ENCODE assay signal across 21 mouse cellular contexts in genomic region chr5:144234222-144234621, GRCm38 (mm10). TPM values are rescaled to one million over a fixed set of nuclear protein-coding genes. Genes with fewer than 3 reads are reported as not detected.
DNase-seq lines count a peak whose midpoint lies in the region; ATAC-seq and TF ChIP-seq lines count a peak whose summit lies in the region.
"Had no signal": no experiment of that assay in that cellular context is flagged by ENCODE, and none has a peak within 500 bp of the region (broad histone marks: within the 10 kb centered on the region; RNA-seq: fewer than 3 reads in every experiment).

No protein-coding gene starts in this region.

- H3K9me3 ChIP-seq in liver, postnatal 0 days (ENCODE audit: low read length): no peaks in the 10 kb centered on the region
- H3K9me3 ChIP-seq: embryonic facial prominence, embryonic 12.5 days; forebrain, embryonic 15.5 days; heart, embryonic 15.5 days had no signal

- H3K4me1 ChIP-seq in liver, adult 2 months (ENCODE audit: control insufficient read depth, insufficient read depth, low read length): peaks cover 11% of the 10 kb centered on the region
- H3K4me1 ChIP-seq in liver, postnatal 0 days (ENCODE audit: insufficient read depth): no peaks in the 10 kb centered on the region
- H3K4me1 ChIP-seq in olfactory bulb, adult 2 months (ENCODE audit: control insufficient read depth, insufficient read depth, low read length): peaks cover 5% of the 10 kb centered on the region; the same call in 1 of the 2 replicates
- H3K4me1 ChIP-seq: embryonic facial prominence, embryonic 12.5 days; forebrain, embryonic 15.5 days; heart, embryonic 15.5 days had no signal

- no peak for TF ChIP-seq POLR2A in liver, adult 2 months (IDR thresholded peaks at IDR 0.05; ENCODE audit: extremely low read depth, insufficient read depth, low read length)
- TF ChIP-seq POLR2A in olfactory bulb, adult 2 months (IDR thresholded peaks at IDR 0.05; ENCODE audit: insufficient read depth, low read depth, low read length): no peak

- TF ChIP-seq EP300 in liver, postnatal 0 days (IDR thresholded peaks at IDR 0.05; ENCODE audit: low read depth): no peak

- WGBS in liver, adult 2 months: 67% methylated on average over 6 of the region's 6 CpGs
- WGBS in liver, postnatal 0 days (ENCODE audit: insufficient replicate concordance): 58% methylated on average over 6 of the region's 6 CpGs
- WGBS in olfactory bulb, adult 2 months: 55% methylated on average over 6 of the region's 6 CpGs

- no peaks in the 10 kb centered on the region for H3K27me3 ChIP-seq in liver, adult 2 months (ENCODE audit: control insufficient read depth, insufficient read depth, low read length)
- no peaks in the 10 kb centered on the region for H3K27me3 ChIP-seq in liver, postnatal 0 days (ENCODE audit: insufficient read depth, low read length)
- H3K27me3 ChIP-seq: CH12.LX; embryonic facial prominence, embryonic 12.5 days; forebrain, embryonic 15.5 days; heart, embryonic 15.5 days had no signal

- H3K4me2 ChIP-seq in liver, postnatal 0 days (ENCODE audit: low read depth, low read length): no peak overlapping the region
- H3K4me2 ChIP-seq: embryonic facial prominence, embryonic 12.5 days; forebrain, embryonic 15.5 days; heart, embryonic 11.5 days; heart, embryonic 15.5 days; hindbrain, embryonic 14.5 days had no signal

- H3K9ac ChIP-seq in liver, adult 2 months (ENCODE audit: low read depth, low read length): no peak overlapping the region
- H3K9ac ChIP-seq in liver, postnatal 0 days (replicated peaks): no peak overlapping the region
- H3K9ac ChIP-seq: embryonic facial prominence, embryonic 12.5 days; forebrain, embryonic 15.5 days; heart, embryonic 15.5 days; hindbrain, embryonic 14.5 days had no signal

- DNase-seq in liver, adult 2 months (ENCODE audit: extremely low read depth, low read depth, low spot score): no peak
- no peak for DNase-seq in liver, postnatal 0 days
- peak; percentile 37 for DNase-seq in A20 (ENCODE audit: low read depth, low spot score)
- peak; percentile 42 for DNase-seq in ZHBTc4 (ENCODE audit: low read depth, low spot score)
- DNase-seq in cerebellum, adult 11 months: no peak
- DNase-seq in adrenal gland, adult 8-10 months: no peak
- DNase-seq: adrenal gland, postnatal 25 days; cerebellum, adult 8-10 months; cerebellum, postnatal 14 days; embryo, embryonic 11 days; gastrocnemius, postnatal 10 days; heart, adult 2 months; heart, postnatal 14 days had no signal

- H3K4me3 ChIP-seq in liver, adult 2 months (ENCODE audit: insufficient read depth, low read depth, low read length): no peak overlapping the region
- no peak overlapping the region for H3K4me3 ChIP-seq in liver, postnatal 0 days (ENCODE audit: low read depth, low read length)
- H3K4me3 ChIP-seq in olfactory bulb, adult 2 months (ENCODE audit: insufficient read depth, low read depth, low read length): no peak overlapping the region
- H3K4me3 ChIP-seq: embryonic facial prominence, embryonic 12.5 days; forebrain, embryonic 15.5 days; heart, adult 2 months; heart, embryonic 15.5 days had no signal

- peak overlapping the region; percentile 63 for H3K27ac ChIP-seq in liver, adult 2 months (replicated peaks; ENCODE audit: insufficient read depth, low read depth, low read length)
- no peak overlapping the region for H3K27ac ChIP-seq in liver, postnatal 0 days (ENCODE audit: low read depth)
- H3K27ac ChIP-seq in olfactory bulb, adult 2 months (ENCODE audit: insufficient read depth, low read depth, low read length): peak overlapping the region; percentile 4; the same call in 1 of the 2 replicates
- H3K27ac ChIP-seq: embryonic facial prominence, embryonic 12.5 days; forebrain, embryonic 15.5 days; heart, adult 2 months; heart, embryonic 15.5 days; hindbrain, embryonic 14.5 days had no signal

- no peaks in the 10 kb centered on the region for H3K79me2 ChIP-seq in liver, adult 2 months (ENCODE audit: control insufficient read depth, insufficient read depth, low read length)

- ATAC-seq in liver, postnatal 0 days: no peak
- ATAC-seq: forebrain, embryonic 15.5 days had no signal

- no peak for TF ChIP-seq CTCF in liver, adult 2 months (IDR thresholded peaks at IDR 0.05; ENCODE audit: low read depth, low read length)
- TF ChIP-seq CTCF in liver, postnatal 0 days (IDR thresholded peaks at IDR 0.05; ENCODE audit: low read depth): no peak
- no peak for TF ChIP-seq CTCF in olfactory bulb, adult 2 months (IDR thresholded peaks at IDR 0.05; ENCODE audit: insufficient read depth, low read depth, low read length)

- no peaks in the 10 kb centered on the region for H3K36me3 ChIP-seq in liver, adult 2 months (ENCODE audit: control insufficient read depth, insufficient read depth, low read length)
- no peaks in the 10 kb centered on the region for H3K36me3 ChIP-seq in liver, postnatal 0 days (replicated peaks; ENCODE audit: insufficient read depth, low read length)
- H3K36me3 ChIP-seq: embryonic facial prominence, embryonic 12.5 days; forebrain, embryonic 15.5 days; heart, embryonic 15.5 days had no signal

RNA-seq across cellular contexts. Expression of gene Bri3, which starts 10.0 kb away (rescaled TPM):
- 24.9 and 29.5 TPM in 2 replicates for total RNA-seq in liver, adult 2 months (2014; rRNA removed)
- 74.6 and 85.7 TPM in 2 replicates for polyA plus RNA-seq in liver, adult 2 months (2012; rRNA removed)
- polyA plus RNA-seq in liver, postnatal 0 days (2015; fragmentation: Nextera tagmentation; extraction: Ambion mirVana): 51.1 and 53.0 TPM in 2 replicates
- polyA plus RNA-seq in olfactory bulb, adult 2 months (2012; ENCODE audit: insufficient read depth, insufficient read length, low replicate concordance, missing spikeins): not detected in 2 replicates
- total RNA-seq in adrenal gland, adult 8-10 months (2022): 100 to 1,000 TPM; 101 to 135 (median 118) TPM

RNA-seq across cellular contexts. Expression of gene Tecpr1, which starts 10.8 kb away (rescaled TPM):
- total RNA-seq in liver, adult 2 months (2014; rRNA removed): 5.9 and 6.6 TPM in 2 replicates
- polyA plus RNA-seq in liver, adult 2 months (2012; rRNA removed): 9.3 and 13.0 TPM in 2 replicates
- polyA plus RNA-seq in liver, postnatal 0 days (2015; fragmentation: Nextera tagmentation; extraction: Ambion mirVana): 2.1 and 2.5 TPM in 2 replicates
- 771 TPM in 1 of 2 replicates, not detected in the other for polyA plus RNA-seq in olfactory bulb, adult 2 months (2012; ENCODE audit: insufficient read depth, insufficient read length, low replicate concordance, missing spikeins)
- 100 to 1,000 TPM; 113 to 201 (median 148) TPM for total RNA-seq in adrenal gland, adult 8-10 months (2022)

RNA-seq across cellular contexts. Expression of gene Bhlha15, which starts 44.1 kb away (rescaled TPM):
- total RNA-seq in liver, adult 2 months (2014; rRNA removed): 0.13 and 0.18 TPM in 2 replicates
- 0.04 and 0.70 TPM in 2 replicates for polyA plus RNA-seq in liver, adult 2 months (2012; rRNA removed)
- polyA plus RNA-seq in liver, postnatal 0 days (2015; fragmentation: Nextera tagmentation; extraction: Ambion mirVana): 0.16 and 0.19 TPM in 2 replicates
- not detected in 2 replicates for polyA plus RNA-seq in olfactory bulb, adult 2 months (2012; ENCODE audit: insufficient read depth, insufficient read length, low replicate concordance, missing spikeins)
- 1 to 10 TPM in 3 of 4 experiments, under 1 TPM in 1; 0.61 to 3.0 (median 2.3) TPM for total RNA-seq in adrenal gland, adult 8-10 months (2022)
- total RNA-seq: gastrocnemius, postnatal 4 days; heart, adult 2 months; heart, postnatal 14 days had no signal

Comparison
In these comparisons a context has a peak if more than half of its experiments do, and no peak if none do; other contexts are left out.
1. DNase-seq: peak in A20 (single experiment) and ZHBTc4 (single experiment); none in liver, adult 2 months (single experiment), liver, postnatal 0 days (single experiment), cerebellum, adult 11 months (single experiment) and adrenal gland, adult 8-10 months (single experiment).